Mouse (Mus musculus): ENCODE measurements around the gene Rpl5.
"Not testable (repeated sequence)": the region's sequence is repeated elsewhere in the genome, so short reads cannot be mapped to it uniquely, and the experiment has no call there.

Rpl5 gene

GRCm38 (mm10) chr5:107901014-107901615 lies 813 bp downstream of the Rpl5 start:
- DNase-seq (ENCODE audit: low spot score in 2 of 2) = no peak

- no peak for DNase-seq (ENCODE audit: low spot score in 2 of 2)
Observed at GRCm38 (mm10) chr5:107904325-107904724, 4.0 kb downstream of the Rpl5 start.

GRCm38 (mm10) chr5:107908514-107909110 lies 8.3 kb downstream of the Rpl5 start:
- DNase-seq (ENCODE audit: low spot score in 2 of 2) = no peak

GRCm38 (mm10) chr5:107909668-107910067 lies 9.4 kb downstream of the Rpl5 start:
- no peak for DNase-seq (ENCODE audit: low spot score in 2 of 2)

- no peak for DNase-seq (ENCODE audit: low spot score in 2 of 2)
Observed at GRCm38 (mm10) chr5:107910084-107910616, 9.8 kb downstream of the Rpl5 start.

GRCm38 (mm10) chr5:107911012-107911411 lies 10.7 kb downstream of the Rpl5 start:
- DNase-seq (ENCODE audit: low spot score in 2 of 2) = no peak

GRCm38 (mm10) chr5:107915280-107915679 lies 15.0 kb downstream of the Rpl5 start:
- no peak for DNase-seq (ENCODE audit: low spot score in 2 of 2)

- no peak for DNase-seq (ENCODE audit: low spot score in 2 of 2)
Observed at GRCm38 (mm10) chr5:107921400-107922252, 21.3 kb downstream of the Rpl5 start.

- no peak for DNase-seq (ENCODE audit: low spot score in 2 of 2)
Observed at GRCm38 (mm10) chr5:107922836-107923235, 22.5 kb downstream of the Rpl5 start.

GRCm38 (mm10) chr5:107924564-107924963 lies 24.3 kb downstream of the Rpl5 start:
- no peak for DNase-seq (ENCODE audit: low spot score in 2 of 2)

GRCm38 (mm10) chr5:107926550-107927249 lies 26.4 kb downstream of the Rpl5 start:
- no peak for DNase-seq (ENCODE audit: low spot score in 2 of 2)

GRCm38 (mm10) chr5:107932556-107932955 lies 32.3 kb downstream of the Rpl5 start:
- no peak for DNase-seq (ENCODE audit: low spot score in 2 of 2)

GRCm38 (mm10) chr5:107933202-107933974 lies 33.1 kb downstream of the Rpl5 start:
- no peak for DNase-seq (ENCODE audit: low spot score in 2 of 2)

- no peak for DNase-seq (ENCODE audit: low spot score in 2 of 2)
Observed at GRCm38 (mm10) chr5:107934770-107935543, 34.7 kb downstream of the Rpl5 start.

GRCm38 (mm10) chr5:107936625-107937389 lies 36.5 kb downstream of the Rpl5 start:
- DNase-seq (ENCODE audit: low spot score in 2 of 2) = no peak

- DNase-seq (ENCODE audit: low spot score in 2 of 2) = not testable (repeated sequence)
Observed at GRCm38 (mm10) chr5:107938483-107938882, 38.2 kb downstream of the Rpl5 start.

GRCm38 (mm10) chr5:107938886-107939285 lies 38.6 kb downstream of the Rpl5 start:
- DNase-seq (ENCODE audit: low spot score in 2 of 2) = no peak

- no peak for DNase-seq (ENCODE audit: low spot score in 2 of 2)
Observed at GRCm38 (mm10) chr5:107939701-107940100, 39.4 kb downstream of the Rpl5 start.

- no peak for DNase-seq (ENCODE audit: low spot score in 2 of 2)
Observed at GRCm38 (mm10) chr5:107941222-107941621, 40.9 kb downstream of the Rpl5 start.

GRCm38 (mm10) chr5:107942941-107943340 lies 42.6 kb downstream of the Rpl5 start:
- no peak for DNase-seq (ENCODE audit: low spot score in 2 of 2)
